Mouse (Mus musculus) embryo, embryonic 9.5 days (tissue): ENCODE measurements around the gene Adcy10.

ENCODE experiments used
- DNase-seq: peaks from one replicate; pipeline ENCODE4 v3.0.0-alpha.2; 2017; ENCODE audit errors: extremely low spot score

Adcy10 gene

GRCm38 (mm10) chr1:165536079-165536675 is 51.2 kb downstream of the Adcy10 start:
- no peak for DNase-seq

DNA sequence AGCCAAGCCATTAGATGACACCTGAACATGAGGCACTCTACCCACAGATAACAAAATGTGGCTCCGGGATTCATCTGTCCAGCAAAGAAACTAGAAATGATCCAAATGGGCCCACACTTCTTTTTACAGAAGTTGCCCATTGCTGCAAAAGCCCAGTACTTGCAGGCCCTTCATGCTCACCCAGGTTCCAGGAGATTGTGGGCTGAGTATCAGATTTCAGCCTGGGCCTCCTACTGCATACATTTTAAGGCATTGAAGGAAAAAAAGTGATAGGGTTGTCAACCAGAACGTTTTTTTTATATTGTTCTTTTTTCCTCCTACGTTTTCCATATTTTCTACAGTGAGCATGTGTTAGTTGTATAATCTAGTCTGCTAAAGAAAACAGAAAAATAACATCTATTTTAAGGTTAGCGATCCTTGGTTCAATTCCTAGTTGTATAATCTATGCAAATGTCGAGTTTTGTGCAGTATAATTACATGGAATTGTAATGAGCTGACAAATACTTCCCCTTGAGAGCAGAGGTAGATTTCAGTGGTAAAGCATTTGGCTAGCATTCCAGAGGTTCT is 52.3 kb downstream of the Adcy10 start:
- no peak for DNase-seq

GRCm38 (mm10) chr1:165556711-165557110 is 71.7 kb downstream of the Adcy10 start:
- DNase-seq, result no peak

DNA sequence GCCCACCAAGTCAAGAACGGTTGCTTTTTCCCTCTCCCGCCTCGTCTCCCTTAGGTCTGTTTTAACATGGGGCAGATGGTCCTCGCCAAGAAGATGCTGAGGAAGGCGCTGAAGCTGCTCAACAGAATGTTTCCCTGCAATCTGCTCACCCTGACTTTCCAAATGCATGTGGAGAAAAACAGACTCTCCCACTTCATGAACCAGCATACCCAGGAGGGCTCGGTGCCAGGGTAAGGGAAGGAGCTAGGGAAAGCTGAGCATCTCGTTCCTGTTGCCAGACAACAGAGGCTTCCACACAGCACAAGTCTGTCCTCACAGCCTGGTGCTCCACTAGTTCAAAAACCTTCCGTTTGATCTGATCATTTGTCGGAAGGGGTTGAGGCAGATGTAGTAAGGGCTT is 74.1 kb downstream of the Adcy10 start:
- no peak for DNase-seq

- no peak for DNase-seq
Measured at GRCm38 (mm10) chr1:165565283-165565682, 80.3 kb downstream of the Adcy10 start.

DNA sequence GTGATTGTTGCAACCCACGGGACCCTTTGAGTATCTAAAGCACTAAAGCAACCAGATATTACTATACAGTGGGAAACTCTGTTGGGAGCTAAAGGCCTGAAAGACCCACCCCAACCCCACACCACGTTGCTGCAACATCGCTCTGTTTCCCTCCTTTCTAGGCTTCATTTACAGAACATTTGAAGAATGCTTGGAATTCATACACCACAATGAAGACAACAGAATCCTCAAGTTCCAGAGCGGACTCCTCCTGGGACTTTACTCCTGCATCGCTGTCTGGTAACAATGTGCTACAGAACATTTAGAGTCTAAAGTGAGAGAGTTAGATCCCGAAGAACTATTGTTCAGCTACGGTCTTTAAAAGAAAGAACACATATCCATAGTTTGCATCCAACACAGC is 82.5 kb downstream of the Adcy10 start:
- DNase-seq, result no peak

DNA sequence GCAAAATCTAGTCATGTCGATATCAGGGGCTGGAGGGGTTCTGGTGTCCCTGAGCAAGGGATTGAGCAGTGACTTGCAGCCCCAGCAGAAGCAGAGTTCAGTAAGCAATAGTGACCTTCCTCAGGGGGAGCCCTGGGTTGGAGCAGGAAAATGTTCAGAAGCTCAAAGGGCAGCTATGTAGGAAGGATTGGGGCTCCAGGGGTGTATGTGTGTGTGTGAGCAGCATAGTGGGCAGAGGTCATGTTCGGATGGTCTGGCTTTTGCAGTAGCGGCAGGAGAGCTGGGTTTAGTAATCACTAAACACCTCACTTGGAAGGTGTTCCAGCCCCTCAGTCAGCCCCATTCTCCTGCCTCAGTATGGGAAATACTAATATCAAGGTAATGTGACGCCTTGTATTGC is 91.0 kb downstream of the Adcy10 start:
- DNase-seq, result no peak

- no peak for DNase-seq
Measured at GRCm38 (mm10) chr1:165576459-165577112, 91.6 kb downstream of the Adcy10 start.

DNA sequence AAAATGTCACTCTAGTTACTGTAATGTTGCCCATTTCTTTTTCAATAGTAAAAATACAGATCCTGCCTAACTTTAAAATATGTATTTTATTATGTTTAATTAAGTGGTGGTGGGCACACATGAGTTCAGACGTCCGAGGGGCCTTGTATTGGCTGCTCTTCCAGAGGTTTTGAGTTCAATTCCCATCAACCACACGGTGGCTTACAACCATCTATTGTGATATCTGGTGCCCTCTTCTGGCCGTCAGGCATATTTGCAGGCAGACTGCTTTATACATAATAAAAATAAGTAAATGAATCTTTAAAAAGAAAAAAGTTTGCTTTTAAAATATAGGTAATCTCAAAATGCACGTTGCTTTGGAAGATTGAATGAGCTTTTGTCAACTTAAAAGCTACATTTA is 94.3 kb downstream of the Adcy10 start:
- no peak for DNase-seq

DNA sequence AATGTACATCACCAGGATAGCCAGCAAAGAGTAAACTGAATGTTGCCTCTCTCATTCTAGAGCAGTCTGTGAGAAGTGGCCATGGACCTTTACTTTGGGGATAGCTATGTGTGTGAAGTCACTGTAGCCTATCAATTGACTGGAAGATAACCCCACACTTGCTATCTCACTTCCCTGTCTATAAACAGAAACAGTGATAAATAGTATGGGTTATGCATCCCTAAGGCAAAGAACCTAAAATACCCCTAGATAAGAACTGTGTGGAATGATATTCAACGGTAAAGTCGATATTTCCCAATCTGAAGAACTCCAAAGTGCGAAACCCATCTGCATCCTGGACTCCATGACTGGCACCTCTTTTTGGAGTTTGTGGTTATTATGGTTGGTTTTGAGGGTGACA is 96.3 kb downstream of the Adcy10 start:
- no peak for DNase-seq

DNA sequence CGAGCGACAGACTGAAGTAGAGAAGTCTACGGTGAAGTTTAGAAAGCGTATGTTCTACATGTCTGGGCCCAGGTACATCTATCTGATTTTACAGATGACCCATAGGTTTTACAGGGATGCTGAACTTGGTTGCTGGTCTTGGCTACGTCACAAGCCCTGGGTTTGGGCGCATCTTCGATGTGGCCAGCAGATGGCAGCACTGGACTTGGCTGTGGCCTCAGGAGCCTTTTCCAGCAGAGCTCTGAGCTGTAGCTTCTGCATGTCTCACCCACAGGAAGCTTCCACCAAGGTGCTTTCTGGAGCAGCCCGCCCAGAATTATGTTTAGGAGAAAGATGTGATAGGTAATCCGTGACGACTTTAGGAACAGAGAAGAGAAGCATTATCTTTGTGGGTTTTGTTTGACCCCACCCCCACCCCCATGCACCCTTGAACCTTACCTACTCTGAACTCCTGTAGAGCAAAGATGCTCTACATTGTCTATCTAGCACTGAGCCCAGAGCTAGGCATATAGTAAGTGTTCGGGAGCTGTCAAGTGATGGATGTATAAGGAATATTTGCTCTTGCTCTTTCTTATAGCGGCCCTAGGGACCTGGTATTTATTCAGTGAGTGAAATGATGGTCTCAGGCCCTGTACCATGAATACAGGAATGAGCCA is 98.7 kb downstream of the Adcy10 start:
- peak; percentile 80 for DNase-seq

DNA sequence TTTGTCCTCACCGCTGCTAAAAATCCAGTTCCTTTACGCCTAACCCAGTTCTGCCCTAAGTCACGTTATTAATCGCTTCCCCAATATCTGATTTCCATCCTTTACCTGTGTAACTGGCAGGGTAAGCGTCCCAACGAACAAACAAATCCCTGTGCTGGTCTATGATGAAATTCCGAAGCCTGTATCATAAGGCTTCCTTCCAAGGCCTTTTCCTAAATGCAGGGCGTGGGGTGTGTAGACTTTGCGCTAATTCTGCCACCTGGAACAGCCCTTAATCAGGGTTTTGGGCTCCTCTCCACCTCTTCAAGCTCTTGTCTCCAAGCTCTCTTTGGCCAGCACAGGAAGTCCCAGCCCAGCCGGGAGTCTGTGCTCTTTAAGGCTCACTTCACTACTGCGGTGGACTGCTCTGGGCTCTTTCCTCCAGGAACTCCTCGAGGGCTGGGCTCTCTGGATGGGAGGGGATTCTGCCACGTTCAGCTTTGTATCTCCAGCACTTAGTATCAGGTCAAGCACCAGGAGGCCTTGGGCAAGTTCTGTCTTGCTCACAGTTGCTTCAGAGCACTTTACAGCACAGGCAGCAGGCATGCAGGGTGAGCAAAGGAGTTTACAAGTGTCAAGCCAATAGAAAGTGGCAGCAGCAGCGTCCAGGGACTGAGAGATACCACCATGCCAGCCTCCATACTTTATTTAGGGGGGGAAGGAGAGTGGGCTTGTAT is 100.6 kb downstream of the Adcy10 start:
- no peak for DNase-seq

DNA sequence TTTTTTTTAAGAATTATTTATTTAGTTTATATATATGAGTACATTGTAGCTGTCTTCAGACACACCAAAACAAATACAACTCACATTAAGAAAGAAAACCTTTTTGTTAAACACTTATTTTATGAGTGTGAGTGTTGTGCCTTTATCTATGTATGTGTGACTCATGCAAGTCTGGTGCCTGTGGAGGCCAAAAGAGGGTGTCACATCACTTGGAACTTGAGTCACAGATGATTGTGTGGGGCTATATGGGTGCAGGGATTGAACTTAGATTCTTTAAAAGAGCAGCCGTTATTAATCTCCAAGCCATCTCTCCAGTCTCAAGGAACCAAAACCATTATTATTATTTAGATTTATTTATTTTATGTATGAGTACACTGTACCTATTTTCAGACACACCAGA is 101.4 kb downstream of the Adcy10 start:
- no peak for DNase-seq

DNA sequence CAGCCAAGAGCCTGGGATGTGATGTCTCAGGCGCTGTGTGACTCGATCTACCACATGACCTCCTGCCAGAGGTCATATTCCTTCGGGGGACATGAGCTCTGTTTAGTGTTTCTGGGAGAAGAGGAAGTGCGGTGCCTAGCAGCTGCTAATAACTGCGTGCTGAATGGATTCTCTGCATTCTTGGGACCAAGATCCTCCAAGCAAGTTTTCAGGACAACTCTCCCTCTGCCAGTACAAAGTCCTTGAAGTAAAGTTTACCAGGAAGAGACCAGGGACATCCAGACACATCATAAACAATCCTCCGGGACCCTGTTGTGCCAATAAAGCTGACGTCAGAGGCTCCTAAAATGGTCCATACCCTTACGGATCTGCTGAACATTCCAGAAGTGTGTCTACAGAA is 102.9 kb downstream of the Adcy10 start:
- no peak for DNase-seq

GRCm38 (mm10) chr1:165589280-165590048 is 104.5 kb downstream of the Adcy10 start:
- peak; percentile 35 for DNase-seq

DNA sequence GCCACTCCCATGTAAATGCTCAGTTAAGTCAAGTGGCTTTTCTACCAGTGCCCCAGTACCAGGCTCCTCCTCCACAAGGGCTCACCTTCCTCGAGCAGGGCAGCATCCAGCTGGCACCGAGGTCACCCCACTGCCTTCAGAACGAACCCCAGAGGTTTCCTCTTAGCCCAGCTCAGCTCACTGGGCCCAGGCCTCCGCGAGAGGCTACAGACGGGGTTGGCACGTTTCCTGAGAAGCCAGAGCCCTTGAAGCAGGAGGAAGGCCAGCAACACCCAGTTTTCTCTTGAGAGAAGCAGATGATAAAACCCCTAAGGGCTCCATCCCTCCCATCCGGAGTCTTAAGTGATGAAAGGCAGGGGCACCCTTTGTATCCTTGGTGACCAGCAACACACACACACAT is 105.8 kb downstream of the Adcy10 start:
- no peak for DNase-seq

GRCm38 (mm10) chr1:165592295-165593082 is 107.5 kb downstream of the Adcy10 start:
- DNase-seq, result no peak

DNA sequence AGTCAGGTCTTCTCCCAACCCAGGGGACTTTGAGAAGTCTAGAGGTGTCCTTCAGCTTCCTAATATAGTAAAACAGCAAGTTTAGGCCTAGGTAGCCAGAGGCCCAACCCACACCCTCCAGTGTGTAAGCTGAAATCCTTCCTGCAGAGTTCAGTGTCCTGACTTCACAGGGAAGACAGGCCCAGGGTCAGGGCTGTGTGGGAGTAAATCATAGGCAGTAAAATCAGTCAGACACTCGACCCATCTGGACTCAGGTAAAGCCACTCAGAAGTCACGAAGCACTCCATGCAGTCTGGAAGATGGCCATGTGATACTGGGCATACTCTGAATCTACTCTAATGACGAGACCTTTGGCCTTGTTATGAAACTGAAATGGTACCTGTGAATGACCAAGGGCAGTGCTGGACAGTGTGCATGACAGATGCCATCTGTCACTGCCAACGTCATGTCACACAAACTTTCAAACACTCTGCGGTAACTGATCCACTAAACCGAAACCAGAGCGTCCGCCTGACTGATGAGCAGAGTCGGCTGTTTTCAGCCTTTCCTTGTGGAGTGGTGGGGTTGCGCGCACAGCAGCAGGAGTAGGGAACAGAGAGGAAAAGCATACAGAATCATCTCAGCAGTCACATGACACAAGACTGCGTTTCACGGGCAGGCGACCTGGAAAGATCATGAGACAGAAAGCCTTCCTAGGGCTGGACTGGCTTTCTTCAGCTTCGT is 109.9 kb downstream of the Adcy10 start:
- no peak for DNase-seq

DNA sequence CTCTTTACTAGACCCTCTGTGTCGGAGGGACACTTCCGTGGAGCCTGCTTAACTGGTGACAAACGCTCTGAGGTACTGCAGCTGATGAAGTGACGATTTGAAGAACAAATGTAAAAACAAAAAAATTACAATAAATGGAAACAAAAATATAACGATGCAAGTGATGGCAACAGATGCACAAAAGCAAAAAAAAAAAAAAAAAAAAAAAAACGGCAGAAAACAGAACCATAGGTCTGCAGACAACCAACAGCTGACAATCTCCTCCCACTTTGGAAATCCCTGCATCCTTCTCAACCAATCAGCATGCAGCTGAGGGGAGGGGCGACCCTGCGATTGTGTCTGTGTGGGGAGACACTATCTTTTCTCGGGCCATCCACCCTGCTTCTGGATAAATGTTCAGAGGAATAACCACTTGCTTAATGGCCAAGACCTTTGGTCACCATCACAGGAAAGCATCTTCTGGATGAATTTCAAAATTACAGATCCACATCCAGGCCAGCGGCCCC is 116.8 kb downstream of the Adcy10 start:
- no peak for DNase-seq

DNA sequence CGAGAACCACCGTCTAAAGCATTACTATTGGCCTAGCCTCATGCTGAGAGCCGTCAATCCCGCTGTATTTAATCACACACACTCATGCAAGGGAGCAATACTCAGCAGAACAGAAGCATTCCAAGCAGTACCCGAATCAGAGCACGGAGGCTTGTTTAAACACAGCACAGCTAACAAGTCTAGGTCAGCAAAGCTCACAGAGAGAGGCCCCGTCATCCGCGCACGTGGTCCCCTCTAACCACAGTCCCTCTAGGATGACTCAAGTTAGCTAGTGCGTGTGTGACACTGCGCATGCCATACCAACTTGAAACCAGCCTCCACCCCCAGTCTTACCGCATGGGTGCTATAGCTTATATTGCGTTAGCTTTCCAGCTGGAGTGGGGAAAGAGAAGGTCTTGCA is 118.2 kb downstream of the Adcy10 start:
- no peak for DNase-seq
